Mouse (Mus musculus) liver, adult 2 months (tissue): ENCODE measurements around the gene Amer3.

ENCODE experiments used
- CTCF ChIP-seq: fragments of 200-500 bp; IDR thresholded peaks from 2 replicates; pipeline ENCODE4 v1.5.1; 2011; ENCODE audit warnings: low read depth, low read length, control low read depth
- POLR2A ChIP-seq: fragments of 200-500 bp; IDR thresholded peaks from 2 replicates; pipeline ENCODE4 v1.6.1; 2011; ENCODE audit warnings: low read length, control low read depth; ENCODE audit not compliant: insufficient read depth; ENCODE audit errors: extremely low read depth

DNA sequence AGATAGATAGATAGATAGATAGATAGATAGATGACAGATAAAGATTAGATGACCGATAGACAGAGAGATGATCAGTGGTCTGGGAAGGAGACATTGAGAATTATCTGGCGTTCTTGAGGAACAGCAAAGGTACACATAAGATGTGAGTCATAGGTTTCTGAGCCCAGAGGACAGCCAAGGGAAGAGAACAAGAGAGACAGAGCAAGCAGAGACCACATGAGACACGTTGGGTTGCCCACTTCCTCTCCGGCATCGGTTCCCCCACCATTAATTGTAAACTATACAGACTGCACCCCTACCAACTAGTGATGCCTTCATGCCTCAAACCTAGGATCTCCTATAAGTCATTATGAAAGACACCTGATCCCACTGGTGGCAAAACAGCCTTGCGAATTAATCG is 25.2 kb upstream of the Amer3 start:
- TF ChIP-seq CTCF (no peak), POLR2A (no peak)
